Mouse (Mus musculus) gastrocnemius, postnatal 10 days (tissue): ENCODE data around the gene Mettl6. TPM values are rescaled to one million over a fixed set of nuclear protein-coding genes. Genes with fewer than 3 reads are reported as not detected.
"Not testable (repeated sequence)": the region's sequence is repeated elsewhere in the genome, so short reads cannot be mapped to it uniquely, and the experiment has no call there.

Experiments
- DNase-seq: peaks from one replicate; pipeline ENCODE4 v3.0.0; 2021; ENCODE audit warnings: mixed read lengths
- total RNA-seq, 2 experiments: library from RNA; stranded (reverse); gene quantifications; 2 replicates each; pipeline ENCODE4 v1.2.3; 2021

Mettl6 gene
- total RNA-seq, 2 experiments from 2014 or later = 13.3 to 16.4 TPM

GRCm38 (mm10) chr14:31473297-31473696, 21.5 kb downstream of the Mettl6 start:
- DNase-seq = no peak

GRCm38 (mm10) chr14:31472451-31473061, 22.3 kb downstream of the Mettl6 start:
- DNase-seq = peak; percentile 63

GRCm38 (mm10) chr14:31469711-31470110, 25.1 kb downstream of the Mettl6 start:
- no peak for DNase-seq

- no peak for DNase-seq
These were observed 30.7 kb downstream of the Mettl6 start for GRCm38 (mm10) chr14:31464176-31464575.

GRCm38 (mm10) chr14:31462886-31463285, 32.0 kb downstream of the Mettl6 start:
- no peak for DNase-seq

- not testable (repeated sequence) for DNase-seq
These were observed 32.6 kb downstream of the Mettl6 start for GRCm38 (mm10) chr14:31462226-31462625.

GRCm38 (mm10) chr14:31458006-31458405, 36.8 kb downstream of the Mettl6 start:
- DNase-seq = no peak

- DNase-seq = no peak
These were observed 38.6 kb downstream of the Mettl6 start for GRCm38 (mm10) chr14:31456064-31456721.

- no peak for DNase-seq
These were observed 39.8 kb downstream of the Mettl6 start for GRCm38 (mm10) chr14:31454849-31455566.

- DNase-seq = not testable (repeated sequence)
These were observed 40.9 kb downstream of the Mettl6 start for GRCm38 (mm10) chr14:31453946-31454345.

- DNase-seq = no peak
These were observed 45.8 kb downstream of the Mettl6 start for GRCm38 (mm10) chr14:31448994-31449393.

GRCm38 (mm10) chr14:31443616-31444015, 51.2 kb downstream of the Mettl6 start:
- DNase-seq = no peak

GRCm38 (mm10) chr14:31440725-31441124, 54.1 kb downstream of the Mettl6 start:
- DNase-seq = no peak

- DNase-seq = no peak
These were observed 54.6 kb downstream of the Mettl6 start for GRCm38 (mm10) chr14:31440230-31440629.

- no peak for DNase-seq
These were observed 55.6 kb downstream of the Mettl6 start for GRCm38 (mm10) chr14:31439279-31439678.

- DNase-seq = no peak
These were observed 56.9 kb downstream of the Mettl6 start for GRCm38 (mm10) chr14:31437826-31438529.

GRCm38 (mm10) chr14:31435930-31436693, 58.7 kb downstream of the Mettl6 start, which contains the start of gene Sh3bp5:
Gene Sh3bp5 (minus strand): TSS chr14:31436078.
- peak; percentile 92 for DNase-seq

GRCm38 (mm10) chr14:31435018-31435915, 59.6 kb downstream of the Mettl6 start:
- peak; percentile 51 for DNase-seq

GRCm38 (mm10) chr14:31434426-31434825, 60.4 kb downstream of the Mettl6 start:
- DNase-seq = no peak

GRCm38 (mm10) chr14:31433851-31434360, 60.9 kb downstream of the Mettl6 start:
- DNase-seq = no peak
